Mouse (Mus musculus) liver, embryonic 14.5 days (tissue): ENCODE results near the gene Ngfr.

Experiments used
- CTCF ChIP-seq: IDR thresholded peaks from 2 replicates; pipeline ENCODE4 v1.5.1; 2016; ENCODE audit warnings: antibody characterized with exemption, low read depth, control low read depth
- EP300 ChIP-seq: IDR thresholded peaks from 2 replicates; pipeline ENCODE4 v1.6.1; 2016; ENCODE audit warnings: antibody characterized with exemption, low read depth

DNA sequence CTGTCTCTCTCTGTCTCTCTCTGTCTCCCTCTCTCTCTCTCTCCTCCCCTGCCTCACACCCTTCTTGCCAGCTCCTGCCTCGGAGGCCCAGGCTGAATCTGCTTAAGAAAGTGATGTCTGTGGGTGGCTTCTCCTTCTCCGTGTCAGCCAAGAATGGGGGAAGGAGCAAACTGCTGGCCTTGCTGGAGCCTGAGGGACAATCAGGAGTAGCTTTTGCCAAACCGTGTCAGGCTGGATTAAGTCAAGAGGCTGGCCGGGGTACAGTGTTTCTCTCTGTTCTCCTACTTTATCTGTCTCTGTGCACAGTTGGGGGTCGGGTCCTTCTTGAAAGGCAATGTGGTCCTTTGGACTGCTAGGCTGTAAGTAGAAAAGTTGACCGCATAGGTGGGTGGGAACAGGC is 29.8 kb downstream of the Ngfr start:
- no peak for TF ChIP-seq CTCF
- TF ChIP-seq EP300, result no peak
